ENCODE assay signal across 8 mouse cellular contexts in the genomic region with DNA sequence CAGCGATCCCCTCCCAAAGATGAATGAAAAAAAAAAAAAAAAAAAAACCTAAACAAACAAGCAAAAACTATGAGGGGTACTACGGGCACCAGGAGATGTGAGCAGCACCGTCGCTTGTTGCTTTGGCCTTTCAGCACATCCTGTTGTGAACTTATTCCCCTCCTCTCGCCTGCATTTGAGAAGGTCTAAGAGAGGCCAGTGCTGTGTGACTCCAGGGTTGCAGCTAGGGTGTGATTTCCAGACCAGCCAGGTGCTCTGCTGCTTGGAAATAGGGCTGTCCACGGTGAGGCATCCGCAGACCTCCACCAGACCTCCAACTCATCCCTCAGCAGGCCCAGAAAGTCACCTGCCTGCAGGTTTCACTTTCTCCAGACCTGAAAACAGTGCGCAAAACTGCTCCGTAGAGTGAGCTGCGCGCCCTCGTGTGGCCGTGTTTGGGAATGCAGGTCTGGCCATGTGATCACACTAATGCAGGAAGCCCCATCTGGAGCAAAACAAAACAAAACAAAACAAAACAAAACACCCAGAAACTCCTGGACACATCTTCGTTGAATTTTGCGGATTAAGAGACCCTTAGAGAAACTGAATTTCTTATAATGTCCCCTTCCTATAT.
DNase-seq lines count a peak whose midpoint lies in the region; ATAC-seq lines count a peak whose summit lies in the region.

No protein-coding gene starts in this region.

- H3K4me3 ChIP-seq in intestine, embryonic 15.5 days (replicated peaks), result peak overlapping the region; percentile 21; the same call in 1 of the 2 replicates

- intact Hi-C loops in left cerebral cortex, postnatal 14 days (cut with DNase I), result no loop called here

- H3K4me2 ChIP-seq in intestine, embryonic 15.5 days (replicated peaks), result peak overlapping the region; percentile 60

- peak; percentile 63 for ATAC-seq in intestine, embryonic 15.5 days
- ATAC-seq in megakaryocyte-erythroid progenitor cell, adult 5-6 weeks (replicated peaks; ENCODE audit: low FRiP score, low TSS enrichment, poor library complexity, severe bottlenecking), result peak; percentile 80

- H3K36me3 ChIP-seq in intestine, embryonic 15.5 days, result no peaks in the 10 kb centered on the region

- H3K9me3 ChIP-seq in intestine, embryonic 15.5 days, result no peaks in the 10 kb centered on the region

- no peaks in the 10 kb centered on the region for H3K27me3 ChIP-seq in intestine, embryonic 15.5 days (replicated peaks)

- no peak overlapping the region for H3K9ac ChIP-seq in intestine, embryonic 15.5 days

- no peak overlapping the region for H3K27ac ChIP-seq in intestine, embryonic 15.5 days

- H3K4me1 ChIP-seq in intestine, embryonic 15.5 days (replicated peaks), result no peaks in the 10 kb centered on the region

- WGBS in intestine, embryonic 15.5 days, result 24% methylated on average over 15 of the region's 15 CpGs

- peak; percentile 88 to 90 for DNase-seq in adrenal gland, adult 18-20 months (ENCODE audit: low spot score in 2 of 2)
- DNase-seq in embryo, embryonic 10.5 days (ENCODE audit: low spot score), result peak; percentile 83
- peak; percentile 56 for DNase-seq in gastrocnemius, postnatal 25 days
- peak; percentile 85 to 92 for DNase-seq in left cerebral cortex, postnatal 14 days (ENCODE audit: low spot score in 2 of 2)
- DNase-seq in right cerebral cortex, postnatal 14 days, result peak; percentile 93
- peak; percentile 87 for DNase-seq in urinary bladder, postnatal 25 days (ENCODE audit: low spot score)
